Mouse (Mus musculus): ENCODE data around the gene Hist1h4n.
"Not testable (repeated sequence)": the region's sequence is repeated elsewhere in the genome, so short reads cannot be mapped to it uniquely, and the experiment has no call there.

DNA sequence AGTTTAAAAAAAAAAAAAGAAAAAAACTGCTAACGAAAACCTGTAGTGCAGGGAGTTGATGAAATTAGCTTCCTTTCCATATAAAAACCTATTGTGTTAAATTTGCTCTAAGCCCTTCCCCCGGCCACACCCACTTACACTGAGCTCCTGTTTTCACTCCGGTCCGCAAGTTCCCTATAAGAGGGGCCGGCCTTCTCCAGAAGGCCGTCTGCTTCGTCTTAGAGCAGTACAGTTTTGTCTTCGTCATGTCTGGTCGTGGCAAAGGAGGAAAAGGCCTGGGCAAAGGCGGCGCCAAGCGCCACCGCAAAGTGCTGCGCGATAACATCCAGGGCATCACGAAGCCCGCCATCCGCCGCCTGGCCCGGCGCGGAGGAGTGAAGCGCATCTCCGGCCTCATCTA lies 20.5 kb downstream of the Hist1h4n start, which contains the start of gene Hist1h4m:
- TF ChIP-seq CTCF, EP300 (IDR thresholded peaks at IDR 0.05; ENCODE audit: low read depth): not testable (repeated sequence)

All from heart, postnatal 0 days (tissue).